Comparison of ENCODE assay signal across 11 mouse cellular contexts in the genomic region with DNA sequence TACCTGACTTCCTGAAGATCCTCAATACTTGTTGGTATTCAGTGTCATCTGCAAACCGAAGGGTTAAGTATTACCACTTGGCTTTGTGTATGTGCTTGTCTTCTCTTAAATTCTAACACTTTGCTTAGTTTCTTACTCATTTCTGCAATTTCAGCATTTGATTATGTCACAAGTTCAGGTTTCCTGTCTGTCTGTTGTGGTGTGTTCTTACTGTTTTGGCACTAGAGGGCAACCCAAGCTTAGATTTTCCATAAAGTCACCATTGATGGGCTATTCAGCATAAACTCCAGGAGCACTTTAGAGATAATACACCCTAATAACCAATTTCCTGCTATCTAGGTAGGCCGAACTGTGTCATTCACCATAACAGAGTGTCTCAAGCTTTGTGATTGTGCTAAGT. TPM values are rescaled to one million over a fixed set of nuclear protein-coding genes. Genes with fewer than 3 reads are reported as not detected.
DNase-seq lines count a peak whose midpoint lies in the region; ATAC-seq and TF ChIP-seq lines count a peak whose summit lies in the region.
"Had no signal": no experiment of that assay in that cellular context is flagged by ENCODE, and none has a peak within 500 bp of the region (broad histone marks: within the 10 kb centered on the region; RNA-seq: fewer than 3 reads in every experiment).

No protein-coding gene starts in this region.

- H3K4me3 ChIP-seq in hindbrain, embryonic 14.5 days (replicated peaks; ENCODE audit: low read length) = no peak overlapping the region
- no peak overlapping the region for H3K4me3 ChIP-seq in hindbrain, embryonic 12.5 days
- H3K4me3 ChIP-seq: embryonic facial prominence, embryonic 13.5 days; heart, embryonic 15.5 days had no signal

- no peaks in the 10 kb centered on the region for H3K36me3 ChIP-seq in hindbrain, embryonic 14.5 days (replicated peaks; ENCODE audit: control insufficient read depth, insufficient read depth)
- no peaks in the 10 kb centered on the region for H3K36me3 ChIP-seq in hindbrain, embryonic 12.5 days
- H3K36me3 ChIP-seq: embryonic facial prominence, embryonic 13.5 days; heart, embryonic 15.5 days had no signal

- peaks cover 48% of the 10 kb centered on the region for H3K27me3 ChIP-seq in hindbrain, embryonic 14.5 days (ENCODE audit: control insufficient read depth, insufficient read depth, low read length)
- peaks cover 35% of the 10 kb centered on the region for H3K27me3 ChIP-seq in hindbrain, embryonic 12.5 days
- peaks cover 33% of the 10 kb centered on the region for H3K27me3 ChIP-seq in Patski

- POLR2A ChIA-PET in Patski (lab: Charles Lee) = no interaction called here

- DNase-seq in hindbrain, embryonic 14.5 days (ENCODE audit: low spot score) = peak; percentile 28
- DNase-seq in A20 (ENCODE audit: low read depth, low spot score) (peak; percentile 25), Patski (ENCODE audit: low read depth, low spot score) (no peak)
- peak; percentile 45 for DNase-seq in induced T-regulatory cell, adult 2 months (ENCODE audit: low read depth)
- DNase-seq in T-cell, adult 2 months (ENCODE audit: low spot score) = no peak
- DNase-seq in ovary, postnatal 36 days (ENCODE audit: low spot score) = no peak
- DNase-seq: kidney, adult 8-10 months; lung, adult 2 months had no signal

- no peak overlapping the region for H3K4me2 ChIP-seq in hindbrain, embryonic 14.5 days (replicated peaks)
- H3K4me2 ChIP-seq in hindbrain, embryonic 12.5 days (replicated peaks) = no peak overlapping the region
- H3K4me2 ChIP-seq: embryonic facial prominence, embryonic 13.5 days; heart, embryonic 15.5 days had no signal

- peak; percentile 49 for TF ChIP-seq CTCF in Patski (IDR thresholded peaks at IDR 0.05)

- ATAC-seq in hindbrain, embryonic 14.5 days (ENCODE audit: low FRiP score) = no peak
- no peak for ATAC-seq in hindbrain, embryonic 12.5 days (ENCODE audit: low FRiP score)
- ATAC-seq in Patski = no peak

- H3K27ac ChIP-seq in hindbrain, embryonic 14.5 days = no peak overlapping the region
- H3K27ac ChIP-seq in hindbrain, embryonic 12.5 days = no peak overlapping the region
- H3K27ac ChIP-seq: embryonic facial prominence, embryonic 13.5 days; heart, embryonic 15.5 days had no signal

- H3K9me3 ChIP-seq in hindbrain, embryonic 14.5 days (ENCODE audit: control insufficient read depth, low read length) = no peaks in the 10 kb centered on the region
- no peaks in the 10 kb centered on the region for H3K9me3 ChIP-seq in hindbrain, embryonic 12.5 days (replicated peaks)
- H3K9me3 ChIP-seq: embryonic facial prominence, embryonic 13.5 days; heart, embryonic 15.5 days had no signal

- H3K4me1 ChIP-seq in hindbrain, embryonic 14.5 days (replicated peaks; ENCODE audit: control insufficient read depth, insufficient read depth, low read length) = no peaks in the 10 kb centered on the region
- H3K4me1 ChIP-seq in hindbrain, embryonic 12.5 days = no peaks in the 10 kb centered on the region
- H3K4me1 ChIP-seq: embryonic facial prominence, embryonic 13.5 days; heart, embryonic 15.5 days had no signal

- CTCF ChIA-PET in Patski (lab: Charles Lee) = no interaction called here

- 81% methylated on average over 2 of the region's 2 CpGs for whole genome bisulfite sequencing in hindbrain, embryonic 14.5 days
- 76% methylated on average over 2 of the region's 2 CpGs for WGBS in hindbrain, embryonic 12.5 days

- no peak overlapping the region for H3K9ac ChIP-seq in hindbrain, embryonic 14.5 days
- H3K9ac ChIP-seq in hindbrain, embryonic 12.5 days = no peak overlapping the region
- H3K9ac ChIP-seq: embryonic facial prominence, embryonic 13.5 days; heart, embryonic 15.5 days had no signal

- in situ Hi-C loops in Patski (cut with MboI; ENCODE audit: low pct_unique_long_range_greater_than_20kb) = loop anchor here (25.0 kb wide), 1 partner anchor 620 kb away; no protein-coding TSS in a partner anchor

RNA-seq across cellular contexts. Expression of a gene that starts 47.0 kb away (rescaled TPM):
- 156 and 170 TPM in 2 replicates for polyA plus RNA-seq in hindbrain, embryonic 14.5 days (2014; fragmentation: Nextera tagmentation; extraction: Ambion mirVana)
- polyA plus RNA-seq in hindbrain, embryonic 12.5 days (2016; fragmentation: Nextera tagmentation; extraction: Ambion mirVana) = 90.3 and 92.9 TPM in 2 replicates
- polyA plus RNA-seq in Patski (2021) = 32.2 TPM

Comparison
In these comparisons a context has a peak if more than half of its experiments do, and no peak if none do; other contexts are left out.
1. DNase-seq: peak in hindbrain, embryonic 14.5 days (single experiment), A20 (single experiment) and induced T-regulatory cell, adult 2 months (single experiment); none in Patski (single experiment), T-cell, adult 2 months (single experiment) and ovary, postnatal 36 days (single experiment).